Mouse (Mus musculus): ENCODE data around the gene Styxl1. TPM values are rescaled to one million over a fixed set of nuclear protein-coding genes. Genes with fewer than 3 reads are reported as not detected.
A peak's percentile ranks its signal among the peaks of the same experiment; 100 is the strongest.

Gene Styxl1
- polyA plus RNA-seq, 2 experiments = 0.02 TPM; not detected in 1

DNA sequence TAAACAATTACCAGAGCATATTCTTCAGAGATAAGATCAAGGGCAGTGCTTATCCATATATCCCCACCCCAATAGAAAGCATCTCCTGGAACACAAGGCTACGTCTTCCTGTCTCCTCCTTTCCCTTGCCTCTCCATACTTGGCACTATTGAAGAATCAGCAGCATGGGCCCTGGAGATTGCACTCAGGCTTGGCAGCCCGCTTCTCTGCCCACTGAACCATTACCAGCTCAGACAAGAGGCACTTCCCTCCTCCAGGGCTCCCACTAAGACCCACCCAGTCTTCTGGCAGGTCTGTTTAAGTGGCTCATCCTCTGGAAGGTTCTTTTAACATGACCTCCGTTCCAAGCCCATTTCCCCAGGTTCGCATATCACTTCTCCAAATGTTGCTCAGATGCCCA, 1.6 kb downstream of the Styxl1 start:
- Histone ChIP-seq H3K9me3 (ENCODE audit: control insufficient read depth, low read length) (no peaks in the 10 kb centered on the region), H3K4me1 (replicated peaks; ENCODE audit: control insufficient read depth in 2 of 2, insufficient read depth in 2 of 2, low read length in 1 of 2) (peaks cover 13 to 24% of the 10 kb centered on the region in 2 experiments), H3K4me3 (ENCODE audit: insufficient read depth in 1 of 2, low read depth in 2 of 2, low read length in 2 of 2) (no peak overlapping the region), H3K4me2 (ENCODE audit: low read depth) (no peak overlapping the region), H3K27me3 (ENCODE audit: control insufficient read depth, insufficient read depth, low read length) (no peaks in the 10 kb centered on the region), H3K36me3 (replicated peaks; ENCODE audit: control insufficient read depth, insufficient read depth, low read depth) (no peaks in the 10 kb centered on the region; the same call in 1 of the 2 replicates), H3K27ac (no peak overlapping the region), H3K9ac (replicated peaks) (no peak overlapping the region)
- 73% methylated on average over 4 of the region's 4 CpGs for WGBS (ENCODE audit: insufficient replicate concordance)
- DNase-seq (ENCODE audit: low read depth in 3 of 3, low spot score in 3 of 3) = no peak
- TF ChIP-seq CTCF (IDR thresholded peaks at IDR 0.05; ENCODE audit: low read depth) (no peak), EP300 (IDR thresholded peaks at IDR 0.05; ENCODE audit: low read depth) (no peak)
- no peak for ATAC-seq (ENCODE audit: insufficient read depth)

DNA sequence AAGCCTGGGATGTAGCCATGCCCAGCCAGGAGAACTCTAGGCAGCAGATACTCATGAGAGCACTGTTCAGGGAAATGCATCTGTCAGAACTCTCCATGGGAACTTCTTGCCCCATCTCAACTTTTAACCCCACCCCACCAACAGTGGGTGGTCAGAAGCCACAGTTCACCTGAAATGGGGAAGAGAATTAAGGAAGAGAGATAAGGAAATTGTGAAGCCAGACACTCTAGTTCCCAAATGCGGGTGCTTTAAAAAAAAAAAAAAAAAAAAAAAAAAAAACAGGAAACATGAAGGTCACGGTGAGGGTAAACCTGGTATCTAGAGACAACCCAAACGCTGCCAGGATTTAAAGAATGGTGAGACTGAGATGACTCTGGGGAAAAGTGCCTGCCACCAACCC, 5.7 kb downstream of the Styxl1 start:
- H3K4me1 ChIP-seq (replicated peaks; ENCODE audit: control insufficient read depth in 2 of 2, insufficient read depth in 2 of 2, low read length in 1 of 2) = peaks cover 3 to 5% of the 10 kb centered on the region in 2 experiments
- H3K27me3 ChIP-seq (ENCODE audit: control insufficient read depth, insufficient read depth, low read length) = no peaks in the 10 kb centered on the region
- DNase-seq (ENCODE audit: low read depth in 3 of 3, low spot score in 3 of 3) (no peak), ATAC-seq (ENCODE audit: insufficient read depth) (no peak)
- no peak overlapping the region for H3K27ac ChIP-seq
- H3K9ac ChIP-seq (replicated peaks) = no peak overlapping the region
- WGBS (ENCODE audit: insufficient replicate concordance) = 11% methylated on average over 3 of the region's 3 CpGs
- H3K4me2 ChIP-seq (ENCODE audit: low read depth) = no peak overlapping the region
- H3K4me3 ChIP-seq (ENCODE audit: insufficient read depth in 1 of 2, low read depth in 2 of 2, low read length in 2 of 2) = no peak overlapping the region
- TF ChIP-seq EP300 (IDR thresholded peaks at IDR 0.05; ENCODE audit: low read depth) (no peak), CTCF (IDR thresholded peaks at IDR 0.05; ENCODE audit: low read depth) (no peak)
- H3K9me3 ChIP-seq (ENCODE audit: control insufficient read depth, low read length) = no peaks in the 10 kb centered on the region
- H3K36me3 ChIP-seq (replicated peaks; ENCODE audit: control insufficient read depth, insufficient read depth, low read depth) = no peaks in the 10 kb centered on the region

DNA sequence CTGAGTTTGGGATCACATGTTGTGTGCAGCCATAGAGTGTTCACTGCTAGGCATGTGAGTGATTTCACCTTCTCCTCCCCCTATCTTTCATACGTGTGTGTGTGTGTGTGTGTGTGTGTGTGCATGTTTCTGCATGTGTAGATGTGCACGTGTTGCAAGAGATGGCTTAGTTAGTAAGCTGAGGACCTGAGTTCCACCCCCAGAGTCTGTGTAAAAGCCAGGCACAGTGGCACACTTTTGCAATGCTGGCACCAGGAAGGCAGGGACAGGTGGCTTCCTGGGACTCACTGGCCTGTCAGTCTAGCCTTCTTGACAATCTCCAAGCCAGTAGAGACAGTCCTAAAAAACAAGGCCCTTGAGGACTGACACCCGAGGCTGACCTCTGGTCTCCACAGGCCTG, 13.2 kb downstream of the Styxl1 start:
- DNase-seq (ENCODE audit: low read depth in 3 of 3, low spot score in 3 of 3) (no peak), ATAC-seq (ENCODE audit: insufficient read depth) (no peak)
- no peaks in the 10 kb centered on the region for H3K9me3 ChIP-seq (ENCODE audit: control insufficient read depth, low read length)
- no peak for TF ChIP-seq CTCF (IDR thresholded peaks at IDR 0.05; ENCODE audit: low read depth)
- no peak for TF ChIP-seq EP300 (IDR thresholded peaks at IDR 0.05; ENCODE audit: low read depth)
- no peaks in the 10 kb centered on the region for H3K4me1 ChIP-seq (replicated peaks; ENCODE audit: control insufficient read depth in 2 of 2, insufficient read depth in 2 of 2, low read length in 1 of 2)
- no peak overlapping the region for H3K9ac ChIP-seq (replicated peaks)
- no peak overlapping the region for H3K4me2 ChIP-seq (ENCODE audit: low read depth)
- H3K4me3 ChIP-seq (ENCODE audit: insufficient read depth in 1 of 2, low read depth in 2 of 2, low read length in 2 of 2) = no peak overlapping the region
- no peaks in the 10 kb centered on the region for H3K36me3 ChIP-seq (replicated peaks; ENCODE audit: control insufficient read depth, insufficient read depth, low read depth)
- no peak overlapping the region for H3K27ac ChIP-seq
- no peaks in the 10 kb centered on the region for H3K27me3 ChIP-seq (ENCODE audit: control insufficient read depth, insufficient read depth, low read length)
- WGBS (ENCODE audit: insufficient replicate concordance) = 41% methylated on average over 3 of the region's 3 CpGs

DNA sequence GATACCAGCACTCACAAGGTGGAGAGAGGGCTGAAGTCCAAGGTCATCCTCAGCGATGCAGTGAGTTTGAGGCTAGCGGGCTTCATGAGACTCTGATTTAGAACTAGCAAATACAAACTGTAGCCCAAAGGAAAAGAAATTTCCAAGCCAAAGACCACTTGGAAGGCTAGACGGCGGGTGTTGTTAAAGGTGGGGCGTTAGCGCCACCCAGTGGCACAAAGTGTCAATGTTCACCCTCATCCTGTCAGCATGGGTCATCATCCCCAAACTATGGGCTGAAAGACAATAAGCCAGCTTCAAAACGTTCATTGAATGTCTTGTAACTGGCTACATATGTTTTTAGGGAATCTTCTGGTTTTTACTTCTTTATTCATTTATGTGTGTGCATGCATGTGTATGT, 14.7 kb downstream of the Styxl1 start:
- Histone ChIP-seq H3K36me3 (replicated peaks; ENCODE audit: control insufficient read depth, insufficient read depth, low read depth) (no peaks in the 10 kb centered on the region), H3K9ac (replicated peaks) (no peak overlapping the region), H3K27me3 (ENCODE audit: control insufficient read depth, insufficient read depth, low read length) (no peaks in the 10 kb centered on the region), H3K4me3 (ENCODE audit: insufficient read depth in 1 of 2, low read depth in 2 of 2, low read length in 2 of 2) (no peak overlapping the region), H3K9me3 (ENCODE audit: control insufficient read depth, low read length) (no peaks in the 10 kb centered on the region), H3K27ac (no peak overlapping the region), H3K4me1 (replicated peaks; ENCODE audit: control insufficient read depth in 2 of 2, insufficient read depth in 2 of 2, low read length in 1 of 2) (no peaks in the 10 kb centered on the region), H3K4me2 (ENCODE audit: low read depth) (no peak overlapping the region)
- ATAC-seq (ENCODE audit: insufficient read depth) (no peak), DNase-seq (ENCODE audit: low read depth in 3 of 3, low spot score in 3 of 3) (no peak)
- TF ChIP-seq CTCF (IDR thresholded peaks at IDR 0.05; ENCODE audit: low read depth) (peak; percentile 86), EP300 (IDR thresholded peaks at IDR 0.05; ENCODE audit: low read depth) (no peak)
- WGBS (ENCODE audit: insufficient replicate concordance) = 2% methylated on average over 7 of the region's 7 CpGs

GRCm38 (mm10) chr5:135761881-135762280, 16.3 kb downstream of the Styxl1 start:
- WGBS (ENCODE audit: insufficient replicate concordance) = 68% methylated on average over 3 of the region's 3 CpGs
- Histone ChIP-seq H3K4me3 (ENCODE audit: insufficient read depth in 1 of 2, low read depth in 2 of 2, low read length in 2 of 2) (no peak overlapping the region), H3K27me3 (ENCODE audit: control insufficient read depth, insufficient read depth, low read length) (no peaks in the 10 kb centered on the region), H3K27ac (no peak overlapping the region), H3K36me3 (replicated peaks; ENCODE audit: control insufficient read depth, insufficient read depth, low read depth) (no peaks in the 10 kb centered on the region), H3K4me1 (replicated peaks; ENCODE audit: control insufficient read depth in 2 of 2, insufficient read depth in 2 of 2, low read length in 1 of 2) (no peaks in the 10 kb centered on the region), H3K9me3 (ENCODE audit: control insufficient read depth, low read length) (no peaks in the 10 kb centered on the region), H3K9ac (replicated peaks) (no peak overlapping the region), H3K4me2 (ENCODE audit: low read depth) (no peak overlapping the region)
- no peak for TF ChIP-seq CTCF (IDR thresholded peaks at IDR 0.05; ENCODE audit: low read depth)
- TF ChIP-seq EP300 (IDR thresholded peaks at IDR 0.05; ENCODE audit: low read depth) = no peak
- ATAC-seq (ENCODE audit: insufficient read depth) = no peak
- DNase-seq (ENCODE audit: low read depth in 3 of 3, low spot score in 3 of 3) = no peak
